Mouse (Mus musculus) induced T-regulatory cell, adult 2 months (primary cell): ENCODE data around the gene Olfr91.
"Not testable (repeated sequence)": the region's sequence is repeated elsewhere in the genome, so short reads cannot be mapped to it uniquely, and the experiment has no call there.

Experiments used
- DNase-seq: peaks from one replicate; pipeline ENCODE4 v3.0.0-alpha.2; 2012; ENCODE audit warnings: low read depth

The Olfr91 gene

DNA sequence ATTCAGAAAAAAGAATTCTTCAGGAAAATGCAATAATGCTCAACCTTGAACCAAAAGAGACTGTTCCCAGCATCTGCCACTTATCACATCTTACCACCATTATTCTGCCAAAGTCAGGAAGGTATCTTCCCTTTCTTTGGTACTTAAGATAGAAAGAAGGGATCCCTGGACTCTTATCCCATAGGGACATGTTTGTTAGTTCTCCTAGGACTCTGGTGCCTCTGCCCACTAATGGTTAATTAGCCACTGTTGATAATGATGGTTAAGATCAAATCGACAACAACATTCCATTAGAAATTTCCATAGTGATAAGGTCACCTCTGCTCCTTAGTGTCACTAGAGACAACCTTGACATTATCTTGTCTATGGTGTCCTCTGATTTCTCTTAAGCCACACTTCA is at the start of gene Olfr91:
Gene Olfr91 (minus strand): TSS at position 101 of the 400 bp plus-strand sequence.
- no peak for DNase-seq

DNA sequence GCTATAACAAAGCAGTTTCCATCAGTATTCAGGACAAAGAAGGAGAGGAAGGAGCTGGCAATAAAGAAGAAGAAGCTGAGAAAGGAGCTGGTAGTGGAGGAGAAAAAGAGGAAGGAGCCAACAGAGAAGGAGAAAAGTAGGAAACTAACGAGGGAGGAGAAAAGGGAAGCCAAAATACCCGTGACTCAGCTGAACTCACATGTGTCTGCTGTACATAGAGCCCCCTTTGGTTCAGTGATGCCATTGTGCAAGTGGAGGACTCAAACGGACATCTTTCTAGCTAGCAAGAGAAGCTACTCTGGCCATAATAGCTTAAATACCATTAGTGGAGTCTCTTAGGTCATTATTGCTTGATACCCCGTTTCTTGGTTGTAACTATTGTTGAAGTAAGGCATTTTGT is 33.3 kb upstream of the Olfr91 start:
- not testable (repeated sequence) for DNase-seq

DNA sequence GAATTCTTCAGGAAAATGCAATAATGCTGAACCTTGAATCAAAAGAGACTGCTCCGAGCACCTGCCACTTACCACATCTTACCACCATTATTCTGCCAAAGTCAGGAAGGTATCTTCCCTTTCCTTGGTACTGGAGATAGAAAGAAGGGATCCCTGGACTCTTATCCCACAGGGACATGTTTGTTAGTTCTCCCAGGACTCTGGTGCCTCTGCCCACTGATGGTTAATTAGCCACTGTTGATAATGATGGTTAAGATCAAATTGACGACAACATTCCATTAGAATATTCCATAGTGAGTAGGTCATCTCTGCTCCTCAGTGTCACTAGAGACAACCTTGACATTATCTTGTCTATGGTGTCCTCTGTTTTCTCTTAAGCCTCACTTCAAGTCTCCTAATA is 21.9 kb upstream of the Olfr91 start, which contains the start of gene Olfr92:
Gene Olfr92 (minus strand): TSS at position 101 of the 400 bp plus-strand sequence.
- no peak for DNase-seq

DNA sequence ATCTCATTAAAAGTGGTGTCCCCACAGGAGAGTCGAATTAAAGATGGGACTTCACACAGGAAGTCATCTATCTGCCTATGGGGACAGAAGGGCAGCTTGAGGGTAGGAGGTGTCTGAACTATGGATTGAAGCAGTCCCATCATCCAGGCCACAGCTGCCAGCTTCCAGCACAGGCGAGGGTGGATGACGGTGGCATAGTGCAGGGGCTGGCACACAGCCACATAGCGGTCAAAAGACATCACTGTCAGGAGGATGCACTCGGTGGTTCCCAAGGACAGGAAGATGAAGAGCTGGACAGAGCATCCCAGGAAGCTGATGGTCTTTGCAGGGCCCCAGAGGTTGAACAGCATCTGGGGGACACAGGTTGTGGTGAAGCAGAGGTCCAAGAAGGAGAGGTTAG is 4.8 kb downstream of the Olfr91 start:
- DNase-seq, result no peak

DNA sequence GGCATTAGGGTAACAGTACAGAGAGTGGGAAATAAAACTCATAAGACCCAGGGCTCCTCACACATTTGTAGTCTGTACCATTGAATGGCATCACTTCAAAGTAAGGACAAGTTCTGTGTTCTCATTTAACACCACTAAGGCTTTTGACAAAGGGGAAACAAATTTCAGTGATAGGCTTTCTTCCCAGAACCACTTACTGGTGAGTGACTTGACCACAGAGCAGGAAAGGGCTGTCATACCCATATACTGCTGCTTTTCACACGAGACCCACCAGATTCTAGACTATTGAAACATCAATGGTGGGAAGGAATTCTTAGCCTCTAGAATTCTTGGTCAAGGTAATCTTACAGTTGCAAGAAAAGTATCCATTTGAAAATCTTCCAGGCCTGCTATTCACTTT is 5.9 kb downstream of the Olfr91 start:
- no peak for DNase-seq

DNA sequence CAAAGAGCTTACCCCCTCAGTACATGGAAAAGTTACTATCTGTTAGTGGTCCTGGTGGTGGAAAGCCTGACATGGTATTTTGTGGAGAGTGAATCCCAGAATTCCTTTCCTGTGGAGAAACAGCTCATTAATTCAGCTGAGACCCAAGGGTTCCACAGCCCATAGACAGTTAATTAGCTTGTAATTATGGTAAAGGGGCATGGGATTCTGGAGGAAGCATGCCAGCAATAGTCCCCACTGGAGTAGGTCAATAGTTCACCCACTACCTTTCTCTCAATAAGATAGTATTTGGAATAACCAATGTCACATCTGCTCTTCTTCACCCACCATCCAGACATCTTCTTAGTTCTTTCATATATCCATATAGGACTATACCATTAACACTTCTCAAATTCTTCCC is 9.7 kb downstream of the Olfr91 start, which contains the start of gene Olfr90:
Gene Olfr90 (minus strand): TSS at position 101 of the 400 bp plus-strand sequence.
- no peak for DNase-seq

DNA sequence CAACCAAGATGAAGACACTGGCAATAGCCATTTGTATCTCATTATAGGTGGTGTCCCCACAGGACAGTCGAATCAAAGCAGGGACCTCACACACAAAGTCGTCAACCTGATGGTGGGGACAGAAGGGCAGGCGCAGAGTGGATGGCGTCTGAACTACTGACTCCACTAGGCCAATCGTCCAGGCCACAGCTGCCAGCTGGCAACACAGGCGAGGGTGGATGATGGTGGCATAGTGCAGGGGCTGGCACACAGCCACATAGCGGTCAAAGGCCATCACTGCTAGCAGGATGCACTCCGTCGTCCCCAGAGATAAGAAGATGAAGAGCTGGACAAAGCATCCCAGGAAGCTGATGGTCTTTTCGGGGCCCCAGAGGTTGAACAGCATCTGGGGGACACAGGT is 12.5 kb downstream of the Olfr91 start:
- no peak for DNase-seq

DNA sequence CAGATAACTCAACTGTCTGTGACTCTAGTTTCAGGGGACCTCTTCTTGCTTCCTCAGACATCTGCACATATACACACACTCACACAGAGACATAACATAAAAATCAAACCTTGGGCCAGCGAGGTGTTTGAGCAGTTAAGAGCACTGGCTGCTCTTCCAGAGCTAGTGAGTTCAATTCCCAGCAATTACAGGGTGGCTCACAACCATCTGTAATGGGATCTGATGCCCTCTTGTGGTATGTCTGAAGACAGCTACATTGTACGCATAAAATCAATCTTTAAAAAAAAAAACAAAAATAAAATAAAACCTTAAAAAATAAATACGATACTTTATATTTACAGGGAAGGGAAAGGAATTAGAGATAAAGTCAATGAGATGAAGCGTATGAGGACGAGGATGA is 13.4 kb downstream of the Olfr91 start:
- peak; percentile 13 for DNase-seq

DNA sequence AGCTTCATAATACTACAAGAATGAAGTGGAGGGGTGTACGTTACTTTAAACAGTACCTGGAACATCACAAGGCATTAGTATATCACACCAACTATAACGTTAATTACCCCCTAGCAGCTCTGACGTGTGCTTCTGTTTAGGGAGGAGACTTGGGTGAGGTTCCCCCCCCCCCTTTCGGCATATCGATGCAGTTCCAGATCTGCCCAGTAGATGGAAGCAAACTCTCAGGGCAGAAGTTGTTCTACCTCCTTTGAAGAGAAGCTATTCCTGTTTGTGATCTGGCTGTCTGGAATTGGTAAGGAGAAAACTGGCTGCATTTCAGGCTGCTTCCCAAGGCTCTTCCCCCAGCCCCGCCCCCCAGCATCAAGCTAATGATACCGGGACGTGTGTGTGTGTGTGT is 14.8 kb downstream of the Olfr91 start:
- DNase-seq, result peak; percentile 89

DNA sequence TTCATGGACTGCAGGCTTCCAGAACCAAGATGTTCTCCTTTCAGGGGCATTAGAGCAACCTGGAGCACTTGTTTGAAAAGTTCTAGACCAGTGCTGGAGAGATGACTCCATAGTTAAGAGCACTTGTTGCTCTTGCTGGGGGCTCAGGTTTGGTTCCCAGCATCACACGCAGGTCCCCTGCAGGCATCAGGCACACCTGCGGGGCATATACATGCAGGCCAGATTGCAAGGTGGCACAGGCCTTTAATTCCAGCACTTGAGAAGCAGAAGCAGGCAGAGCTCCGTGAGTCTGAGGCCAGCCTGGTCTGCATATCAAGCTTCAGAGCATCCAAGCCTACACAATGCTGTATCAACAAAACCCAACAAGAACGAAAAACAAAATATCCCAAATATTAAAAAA is 16.4 kb downstream of the Olfr91 start:
- DNase-seq, result no peak

DNA sequence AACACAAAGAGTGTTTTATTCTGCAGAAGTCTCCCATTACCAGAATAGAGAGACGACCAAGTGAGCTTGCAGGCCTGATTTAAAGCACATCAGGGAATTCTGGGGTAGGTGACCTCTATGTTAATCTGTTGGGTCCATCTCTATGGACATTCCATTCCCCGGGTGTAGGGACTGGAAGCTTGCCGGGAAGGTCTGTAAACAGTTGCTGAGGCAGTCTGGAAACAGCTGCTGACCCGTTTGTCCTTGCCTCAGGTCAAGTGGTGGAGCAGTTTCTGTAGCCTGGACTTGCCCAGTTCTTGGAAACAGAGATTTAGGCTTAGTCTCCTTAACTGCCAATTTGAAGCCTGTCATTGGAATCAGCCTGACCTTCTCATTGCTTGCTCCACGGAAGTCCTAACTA is 18.0 kb downstream of the Olfr91 start:
- DNase-seq, result no peak

DNA sequence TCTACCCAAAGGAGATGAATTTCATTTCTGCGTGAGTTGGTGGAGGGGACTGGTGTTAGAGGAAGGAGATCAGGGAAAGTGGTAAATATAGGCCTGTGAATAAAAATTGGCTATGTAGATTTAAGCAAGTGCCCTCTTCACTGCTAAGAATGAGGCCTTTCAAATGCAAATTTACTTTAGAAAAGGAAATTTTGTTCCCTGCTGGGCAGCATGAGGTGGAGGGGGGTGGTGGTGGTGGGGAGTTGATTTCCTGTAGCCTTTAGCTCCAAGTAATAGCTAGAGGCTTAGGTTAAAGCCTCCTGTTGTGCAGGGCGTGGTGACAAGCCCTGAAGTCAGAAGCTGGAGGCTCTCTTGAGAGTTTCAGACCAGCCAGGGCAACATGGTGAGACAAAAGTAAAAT is 19.1 kb downstream of the Olfr91 start:
- no peak for DNase-seq

DNA sequence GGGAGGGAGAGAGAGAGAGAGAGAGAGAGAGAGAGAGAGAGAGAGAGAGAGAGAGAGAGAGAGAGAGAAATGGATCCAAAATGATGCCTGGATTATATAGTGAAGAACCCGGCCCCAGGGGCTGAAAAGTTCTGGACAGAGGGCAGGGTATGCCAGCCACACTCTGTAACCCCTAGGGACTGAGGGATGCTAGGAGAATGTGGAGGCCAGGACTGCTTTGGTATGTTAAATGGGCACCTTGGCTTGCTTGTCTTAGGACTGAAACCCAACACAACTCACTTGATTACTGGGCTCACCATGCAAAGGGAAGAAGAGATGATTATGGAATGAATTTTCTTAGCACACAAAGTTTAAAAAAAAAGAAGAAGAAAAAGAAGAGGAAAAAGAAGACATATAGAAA is 19.9 kb downstream of the Olfr91 start:
- DNase-seq, result no peak

DNA sequence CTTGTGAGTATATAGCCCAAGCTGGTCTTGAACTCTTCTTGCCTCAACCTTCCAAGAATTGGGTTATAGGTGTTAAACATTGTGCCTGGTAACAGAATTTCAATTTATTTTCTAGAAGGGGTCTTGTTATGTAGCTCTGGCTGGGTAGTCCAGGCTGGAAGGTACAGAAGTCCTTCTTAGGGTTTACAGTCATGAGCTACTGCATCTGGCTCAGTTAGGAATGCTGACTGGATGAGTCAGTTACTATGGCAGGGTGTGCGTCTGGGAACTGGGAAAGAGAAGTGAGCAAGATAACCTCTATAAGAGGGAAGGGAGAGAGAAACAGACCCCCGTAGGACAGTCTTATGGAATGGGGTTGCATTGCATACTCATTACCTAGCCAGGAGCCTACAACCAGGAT is 22.3 kb downstream of the Olfr91 start:
- DNase-seq, result no peak

DNA sequence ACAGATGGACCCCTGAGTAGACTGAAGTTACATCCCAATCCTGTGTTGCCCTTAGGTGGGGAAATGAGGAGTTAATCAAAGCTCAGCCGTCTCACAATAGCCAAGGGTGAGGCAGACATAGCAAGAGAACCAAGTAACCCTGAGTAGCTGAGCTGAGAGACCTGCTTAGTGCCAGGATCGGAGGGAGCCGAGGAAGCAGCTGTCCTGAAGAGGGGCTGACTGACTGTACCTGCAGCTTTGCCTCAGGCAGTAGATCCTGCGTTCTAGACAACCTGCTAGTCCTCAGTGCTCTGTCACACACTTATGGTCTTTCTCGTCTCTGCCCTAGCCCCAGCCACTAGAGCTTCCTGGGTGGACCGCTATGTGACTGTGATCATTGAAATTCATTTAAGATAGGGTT is 22.9 kb downstream of the Olfr91 start:
- DNase-seq, result no peak

DNA sequence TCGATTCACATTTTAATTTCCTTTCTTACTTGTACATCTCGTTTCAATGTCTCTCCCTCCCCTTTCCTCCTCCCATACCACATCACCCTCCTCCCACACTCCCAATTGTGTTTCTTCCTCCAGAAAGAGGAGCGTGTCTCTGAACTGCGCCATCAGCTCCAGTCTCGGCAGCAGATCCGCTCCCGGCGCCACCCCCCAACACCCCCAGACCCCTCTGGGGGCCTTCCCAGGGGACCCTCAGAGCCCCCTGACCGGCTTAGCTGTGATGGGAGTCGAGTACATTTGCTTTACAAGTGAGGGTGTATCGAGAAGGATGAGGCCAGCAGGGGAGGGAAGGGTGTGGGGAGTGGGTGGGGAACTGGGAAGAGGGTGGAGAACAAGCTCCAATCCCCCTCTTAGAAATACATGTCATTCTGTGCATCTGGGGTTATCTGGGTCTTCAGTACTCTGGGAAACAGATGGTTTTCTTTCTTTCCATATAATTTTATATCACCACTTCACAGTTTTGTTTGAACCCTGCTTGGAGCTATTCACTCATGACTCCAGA is 25.3 kb downstream of the Olfr91 start:
- no peak for DNase-seq

DNA sequence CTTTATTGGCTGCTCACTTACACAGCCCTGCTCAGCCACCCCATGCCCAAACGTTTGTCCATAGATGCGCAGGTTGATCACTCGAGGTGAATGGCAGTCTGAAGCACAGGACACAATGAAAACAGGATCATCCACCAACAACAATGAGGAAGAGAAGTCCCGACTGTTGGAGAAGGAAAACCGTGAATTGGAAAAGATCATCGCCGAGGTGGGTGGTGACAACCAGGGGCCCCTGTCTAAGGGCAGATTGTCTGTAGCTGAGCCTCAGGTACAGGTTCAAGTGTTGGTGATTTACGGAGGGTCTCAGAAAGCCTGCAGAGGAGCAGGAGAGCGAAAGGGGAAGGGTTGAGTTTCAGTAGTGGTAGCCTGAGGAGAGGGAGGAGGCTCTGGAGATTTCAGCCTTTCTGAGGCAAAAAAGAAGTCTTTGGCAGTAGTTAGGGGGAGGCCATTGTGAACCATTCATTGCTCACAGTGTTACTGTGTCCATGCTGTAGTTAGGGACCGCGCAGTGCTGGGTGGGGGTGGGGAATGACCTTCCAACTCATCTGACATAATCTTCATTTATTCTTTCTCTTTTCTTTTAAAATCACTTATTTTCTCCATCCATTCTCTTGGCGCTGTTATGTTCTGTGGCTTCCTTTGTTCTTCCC is 25.9 kb downstream of the Olfr91 start:
- DNase-seq, result no peak

DNA sequence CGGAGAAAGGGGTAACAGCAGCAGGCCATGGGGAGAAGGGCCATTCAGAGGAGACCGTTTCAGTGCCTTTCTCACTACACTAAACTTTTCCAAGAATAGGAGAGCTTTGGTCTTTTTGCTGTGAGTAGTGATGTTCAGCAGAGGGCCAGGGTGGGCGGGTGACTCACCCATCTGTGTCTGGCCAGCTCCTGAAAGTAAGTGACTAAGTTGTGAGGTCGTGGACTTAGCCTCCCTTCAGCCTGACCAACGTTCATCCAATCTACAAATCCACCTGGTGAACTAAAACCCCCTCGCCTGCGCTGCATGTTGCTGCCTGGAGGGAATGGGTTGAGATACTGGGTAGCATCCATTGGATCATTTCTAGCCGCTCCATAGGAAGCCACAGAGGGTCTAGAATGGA is 28.0 kb downstream of the Olfr91 start:
- no peak for DNase-seq

DNA sequence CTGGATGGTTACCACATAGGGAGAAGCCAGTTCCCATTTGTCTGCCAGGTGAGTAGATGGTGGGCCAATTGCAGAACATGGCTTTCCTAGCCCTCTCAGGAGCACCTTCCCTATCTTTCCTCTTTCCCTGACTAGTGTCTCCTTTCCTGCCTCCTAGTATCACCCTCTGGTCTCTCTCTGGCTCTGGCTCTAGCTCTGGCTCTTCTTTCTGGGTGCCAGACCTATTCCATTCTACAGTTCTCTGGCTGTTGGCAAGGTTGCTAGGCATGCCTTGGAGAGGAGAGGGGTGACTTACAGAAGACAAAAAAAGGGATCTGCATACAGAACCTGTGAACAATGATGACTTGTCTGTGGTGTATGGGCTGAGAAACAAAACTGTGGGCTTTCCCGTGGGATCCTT is 30.2 kb downstream of the Olfr91 start:
- DNase-seq, result no peak

DNA sequence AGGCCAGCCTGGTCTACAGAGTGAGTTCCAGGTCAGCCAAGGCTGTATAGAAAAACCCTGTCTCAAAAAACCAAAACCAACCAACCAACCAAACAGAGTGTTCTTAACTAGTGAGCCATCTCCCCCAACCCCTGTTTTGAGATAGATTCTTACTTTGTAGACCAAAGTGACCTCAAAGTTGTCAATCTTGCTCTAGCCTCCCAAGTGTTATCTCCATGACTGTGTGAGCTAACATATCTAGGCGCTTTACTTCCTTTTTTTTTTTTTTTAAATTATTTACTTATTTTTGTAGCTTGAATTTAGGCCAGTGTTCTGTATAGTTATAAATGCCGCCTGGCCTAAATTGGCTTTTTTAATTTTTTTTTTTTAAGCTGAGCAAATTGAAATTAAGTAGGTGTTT is 32.1 kb downstream of the Olfr91 start:
- no peak for DNase-seq

DNA sequence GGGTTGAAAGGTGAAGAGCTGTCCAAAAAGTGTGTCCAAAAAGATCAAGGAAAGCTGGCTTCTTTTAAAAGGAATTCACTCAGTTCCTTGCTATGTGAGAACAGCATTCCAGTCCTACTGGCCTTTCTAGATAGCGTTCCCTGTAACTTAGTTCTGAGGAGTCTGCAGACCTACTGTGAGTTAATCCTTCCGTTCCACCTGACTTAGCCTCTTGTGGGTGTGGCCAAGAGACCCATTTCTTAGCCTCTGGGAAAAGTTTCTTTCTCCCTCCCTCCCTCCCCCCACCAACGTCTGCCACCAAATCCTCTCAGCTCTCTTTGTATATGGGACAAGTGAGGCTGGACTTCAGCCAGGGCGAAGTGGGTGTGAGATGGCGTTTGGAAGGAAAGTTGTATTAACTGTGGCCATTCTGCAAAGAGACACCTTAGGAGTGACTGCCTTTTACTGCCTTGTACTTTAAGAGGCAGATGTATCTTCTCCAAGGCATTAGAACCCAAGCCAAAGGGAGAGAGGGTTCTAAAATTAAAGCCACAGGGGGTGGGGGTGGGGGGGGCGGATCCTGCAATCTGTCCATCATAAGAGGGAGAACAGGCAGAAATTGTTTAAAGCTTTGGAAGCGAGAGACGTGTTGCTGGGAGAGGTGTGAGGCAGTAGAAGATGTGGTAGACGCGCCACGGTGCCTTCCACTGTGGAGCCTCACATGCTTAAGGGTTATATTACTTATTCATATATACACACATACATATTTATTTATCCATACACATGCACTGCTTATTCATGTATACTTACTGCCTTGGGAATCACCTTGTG is 34.2 kb downstream of the Olfr91 start:
- no peak for DNase-seq

DNA sequence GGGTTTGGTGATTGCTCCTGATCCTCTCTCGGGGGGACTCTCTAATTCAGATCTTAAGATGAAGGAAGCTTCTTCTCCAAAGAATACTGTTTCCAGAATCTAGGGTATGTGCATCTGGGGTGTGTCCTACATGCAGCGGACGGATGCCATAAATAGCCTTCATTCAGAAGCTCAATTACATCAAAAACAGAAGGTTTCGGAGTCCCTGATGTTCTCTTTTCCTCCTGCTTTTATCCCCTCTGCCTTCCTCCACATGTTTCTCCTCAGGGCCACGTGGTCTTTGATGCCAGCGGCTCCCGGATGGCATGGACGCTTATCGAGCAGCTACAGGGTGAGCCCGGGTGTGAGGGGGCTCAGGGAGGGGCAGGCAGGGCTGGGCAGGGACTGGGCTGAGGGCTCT is 35.0 kb downstream of the Olfr91 start:
- no peak for DNase-seq

DNA sequence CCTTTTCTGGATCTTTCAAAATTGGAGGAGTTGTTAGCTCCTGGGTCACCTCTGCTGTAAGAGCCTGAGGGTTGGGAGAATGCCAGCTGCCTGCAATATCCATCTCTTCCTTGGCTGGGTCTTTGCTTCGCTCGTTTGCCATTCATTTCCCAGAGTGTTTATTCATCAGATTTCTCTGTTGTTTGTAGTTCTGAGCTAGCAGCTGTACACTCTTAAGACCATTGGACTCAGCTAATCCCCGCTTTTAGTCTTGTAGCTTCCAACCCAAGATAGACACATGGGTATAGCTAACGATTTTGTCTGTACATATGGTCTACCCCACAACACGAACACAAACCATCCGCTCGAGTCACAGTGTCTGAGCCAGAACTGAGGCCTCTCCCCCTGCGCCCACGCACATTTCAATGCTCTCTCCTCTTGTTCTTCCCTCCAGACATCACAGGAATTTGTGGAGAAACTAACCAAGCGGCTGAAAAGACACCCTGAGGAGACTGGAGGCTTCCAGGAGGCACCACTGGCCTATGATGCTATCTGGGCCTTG is 35.9 kb downstream of the Olfr91 start:
- no peak for DNase-seq
